Mouse (Mus musculus) spleen, embryonic (tissue): ENCODE measurements at regions not wholly inside any gene's neighbourhood (a gene's known extent, or its start where the extent isn't known, plus 50 kb on each side); places are given as distances from the start of the nearest gene placed in this dataset.

Experiments
- CTCF ChIA-PET: fragments of 350-600 bp; sonication (Branson Sonifier 250); formaldehyde crosslinking; loops from one replicate; lab custom pipeline; 2022; lab: Charles Lee

- CTCF ChIA-PET: no interaction called here
Observed at GRCm38 (mm10) chr8:9048116-9048515, 357.8 kb upstream of the Arglu1 start.

- CTCF ChIA-PET: no interaction called here
Observed at GRCm38 (mm10) chr8:9042835-9043792, 352.8 kb upstream of the Arglu1 start.

- CTCF ChIA-PET: no interaction called here
Observed at GRCm38 (mm10) chr8:9029156-9029555, 338.8 kb upstream of the Arglu1 start.

GRCm38 (mm10) chr8:9027672-9028071, 337.4 kb upstream of the Arglu1 start:
- CTCF ChIA-PET: no interaction called here

GRCm38 (mm10) chr8:9025872-9026271, 335.6 kb upstream of the Arglu1 start:
- CTCF ChIA-PET: no interaction called here

GRCm38 (mm10) chr8:9025378-9025777, 335.1 kb upstream of the Arglu1 start:
- CTCF ChIA-PET: no interaction called here

- CTCF ChIA-PET: no interaction called here
Observed at GRCm38 (mm10) chr8:9020744-9021143, 330.4 kb upstream of the Arglu1 start.

- CTCF ChIA-PET: no interaction called here
Observed at GRCm38 (mm10) chr8:9020180-9020579, 329.9 kb upstream of the Arglu1 start.

- CTCF ChIA-PET: no interaction called here
Observed at GRCm38 (mm10) chr8:9011785-9012510, 321.6 kb upstream of the Arglu1 start.

- CTCF ChIA-PET: no interaction called here
Observed at GRCm38 (mm10) chr8:9008006-9008780, 317.9 kb upstream of the Arglu1 start.

- CTCF ChIA-PET: no interaction called here
Observed at GRCm38 (mm10) chr8:8999914-9000313, 309.6 kb upstream of the Arglu1 start.

GRCm38 (mm10) chr8:8997621-8998020, 307.3 kb upstream of the Arglu1 start:
- CTCF ChIA-PET: no interaction called here

- CTCF ChIA-PET: interaction anchor here (0.6 kb wide), 1 partner anchor 30 kb away, joined by 3 read pairs; no protein-coding TSS in a partner anchor
Observed at GRCm38 (mm10) chr8:8994596-8995189, 304.4 kb upstream of the Arglu1 start.

GRCm38 (mm10) chr8:8994008-8994407, 303.7 kb upstream of the Arglu1 start:
- CTCF ChIA-PET: interaction anchor here (0.6 kb wide), 1 partner anchor 29 kb away, joined by 3 read pairs; no protein-coding TSS in a partner anchor

GRCm38 (mm10) chr8:8992461-8993032, 302.2 kb upstream of the Arglu1 start:
- CTCF ChIA-PET: interaction anchor here (0.7 to 1.1 kb wide), 4 partner anchors 8 to 312 kb away, joined by 3 to 27 read pairs (median 10); no protein-coding TSS in a partner anchor

GRCm38 (mm10) chr8:8991026-8991425, 300.7 kb upstream of the Arglu1 start:
- CTCF ChIA-PET: no interaction called here

GRCm38 (mm10) chr8:8986068-8986467, 295.7 kb upstream of the Arglu1 start:
- CTCF ChIA-PET: no interaction called here

GRCm38 (mm10) chr8:8985395-8985794, 295.1 kb upstream of the Arglu1 start:
- CTCF ChIA-PET: no interaction called here

GRCm38 (mm10) chr8:8984829-8985251, 294.5 kb upstream of the Arglu1 start:
- CTCF ChIA-PET: interaction anchor here (1.1 kb wide), 1 partner anchor 8 kb away, joined by 6 read pairs; no protein-coding TSS in a partner anchor

GRCm38 (mm10) chr8:8984159-8984828, 294.0 kb upstream of the Arglu1 start:
- CTCF ChIA-PET: interaction anchor here (1.1 kb wide), 1 partner anchor 8 kb away, joined by 6 read pairs; no protein-coding TSS in a partner anchor
